Mouse (Mus musculus) T-cell, adult 2 months (primary cell): ENCODE data around the gene Itsn1.

ENCODE experiments used
- DNase-seq: peaks from one replicate; pipeline ENCODE4 v3.0.0; 2022; ENCODE audit warnings: low spot score

Gene Itsn1

GRCm38 (mm10) chr16:91873695-91874094 is 144.6 kb downstream of the Itsn1 start:
- no peak for DNase-seq

GRCm38 (mm10) chr16:91875567-91876344 is 146.7 kb downstream of the Itsn1 start:
- DNase-seq, result no peak

GRCm38 (mm10) chr16:91876457-91876856 is 147.4 kb downstream of the Itsn1 start:
- DNase-seq, result no peak

- DNase-seq, result no peak
These were observed 150.0 kb downstream of the Itsn1 start for GRCm38 (mm10) chr16:91879101-91879500.

- no peak for DNase-seq
These were observed 152.0 kb downstream of the Itsn1 start for GRCm38 (mm10) chr16:91880869-91881767.

GRCm38 (mm10) chr16:91882168-91882859 is 153.2 kb downstream of the Itsn1 start:
- no peak for DNase-seq

GRCm38 (mm10) chr16:91883636-91884035 is 154.6 kb downstream of the Itsn1 start:
- no peak for DNase-seq

GRCm38 (mm10) chr16:91884196-91884595 is 155.1 kb downstream of the Itsn1 start:
- peak; percentile 47 for DNase-seq

GRCm38 (mm10) chr16:91885389-91886122 is 156.5 kb downstream of the Itsn1 start:
- peak; percentile 16 for DNase-seq

- DNase-seq, result no peak
These were observed 159.3 kb downstream of the Itsn1 start for GRCm38 (mm10) chr16:91888368-91888767.

GRCm38 (mm10) chr16:91889831-91890230 is 160.8 kb downstream of the Itsn1 start:
- no peak for DNase-seq

GRCm38 (mm10) chr16:91891218-91891617 is 162.1 kb downstream of the Itsn1 start:
- DNase-seq, result no peak

- no peak for DNase-seq
These were observed 167.3 kb downstream of the Itsn1 start for GRCm38 (mm10) chr16:91896426-91896830.

- DNase-seq, result no peak
These were observed 170.1 kb downstream of the Itsn1 start for GRCm38 (mm10) chr16:91898850-91899848.

GRCm38 (mm10) chr16:91900274-91900673 is 171.2 kb downstream of the Itsn1 start:
- no peak for DNase-seq

GRCm38 (mm10) chr16:91903801-91904506 is 174.9 kb downstream of the Itsn1 start:
- no peak for DNase-seq

- DNase-seq, result no peak
These were observed 176.2 kb downstream of the Itsn1 start for GRCm38 (mm10) chr16:91905127-91905860.

GRCm38 (mm10) chr16:91905987-91906386 is 176.9 kb downstream of the Itsn1 start:
- no peak for DNase-seq

- DNase-seq, result no peak
These were observed 177.6 kb downstream of the Itsn1 start for GRCm38 (mm10) chr16:91906672-91907071.
